Mouse (Mus musculus): Measurements from ENCODE around the gene Dclk2. TPM values are rescaled to one million over a fixed set of nuclear protein-coding genes. Genes with fewer than 3 reads are reported as not detected.
A peak's percentile ranks its signal among the peaks of the same experiment; 100 is the strongest.

Dclk2 gene
- polyA plus RNA-seq, 1 experiment from 2014 or later = 6.8 TPM

- H3K4me3 ChIP-seq = no peak overlapping the region
- no peaks in the 10 kb centered on the region for H3K36me3 ChIP-seq
- H3K27me3 ChIP-seq = no peaks in the 10 kb centered on the region
- no peak overlapping the region for H3K4me2 ChIP-seq
- WGBS = 66% methylated on average over 5 of the region's 5 CpGs
- peak overlapping the region; percentile 9 for H3K27ac ChIP-seq
- no peak overlapping the region for H3K9ac ChIP-seq
- no peak for ATAC-seq (ENCODE audit: borderline replicate concordance, extremely low read depth, low FRiP score, low TSS enrichment)
- H3K4me1 ChIP-seq = peaks cover 72% of the 10 kb centered on the region
- no peaks in the 10 kb centered on the region for H3K9me3 ChIP-seq
Observed at GRCm38 (mm10) chr3:86789752-86790151, 130.9 kb downstream of the Dclk2 start.

DNA sequence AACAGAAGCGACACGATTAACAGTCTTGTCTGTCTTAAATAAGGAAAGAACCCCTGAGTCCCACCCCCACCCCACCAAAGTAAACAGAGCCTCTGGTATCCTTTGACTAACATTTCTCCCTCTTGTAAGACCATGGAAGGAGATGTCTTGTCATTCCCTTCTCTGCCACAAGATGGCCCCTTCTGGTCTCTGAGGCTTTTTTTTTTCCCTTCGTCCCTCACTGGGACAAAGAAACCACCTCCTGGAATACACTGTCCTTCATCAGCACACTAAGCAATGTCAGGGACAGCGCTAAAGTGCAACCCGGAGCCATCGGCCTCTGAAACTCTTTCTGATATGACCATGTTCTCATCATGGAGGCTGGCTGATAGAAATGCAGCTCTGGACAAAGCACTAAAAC lies 131.9 kb downstream of the Dclk2 start:
- no peak for ATAC-seq (ENCODE audit: borderline replicate concordance, extremely low read depth, low FRiP score, low TSS enrichment)
- WGBS = 42% methylated on average over 6 of the region's 6 CpGs
- H3K27me3 ChIP-seq = no peaks in the 10 kb centered on the region
- peak overlapping the region; percentile 20; the same call in 1 of the 2 replicates for H3K4me2 ChIP-seq
- H3K9ac ChIP-seq = no peak overlapping the region
- peaks cover 70% of the 10 kb centered on the region for H3K4me1 ChIP-seq
- H3K36me3 ChIP-seq = no peaks in the 10 kb centered on the region
- no peak overlapping the region for H3K4me3 ChIP-seq
- H3K9me3 ChIP-seq = no peaks in the 10 kb centered on the region
- H3K27ac ChIP-seq = peak overlapping the region; percentile 9; the same call in 1 of the 2 replicates

- no peak overlapping the region for H3K9ac ChIP-seq
- H3K36me3 ChIP-seq = no peaks in the 10 kb centered on the region
- no peak for ATAC-seq (ENCODE audit: borderline replicate concordance, extremely low read depth, low FRiP score, low TSS enrichment)
- H3K4me2 ChIP-seq = peak overlapping the region; percentile 22; the same call in 1 of the 2 replicates
- WGBS = 65% methylated on average over 10 of the region's 10 CpGs
- H3K4me3 ChIP-seq = no peak overlapping the region
- peaks cover 63% of the 10 kb centered on the region for H3K4me1 ChIP-seq
- no peaks in the 10 kb centered on the region for H3K27me3 ChIP-seq
- no peaks in the 10 kb centered on the region for H3K9me3 ChIP-seq
- peak overlapping the region; percentile 69 for H3K27ac ChIP-seq
Observed at GRCm38 (mm10) chr3:86787423-86788123, 133.1 kb downstream of the Dclk2 start.

- H3K4me3 ChIP-seq = no peak overlapping the region
- H3K4me2 ChIP-seq = peak overlapping the region; percentile 22
- 23% methylated on average over 11 of the region's 11 CpGs for WGBS
- no peaks in the 10 kb centered on the region for H3K27me3 ChIP-seq
- H3K9me3 ChIP-seq = no peaks in the 10 kb centered on the region
- no peak overlapping the region for H3K9ac ChIP-seq
- peaks cover 63% of the 10 kb centered on the region for H3K4me1 ChIP-seq
- H3K27ac ChIP-seq = peak overlapping the region; percentile 69
- H3K36me3 ChIP-seq = no peaks in the 10 kb centered on the region
- peak; percentile 89 for ATAC-seq (ENCODE audit: borderline replicate concordance, extremely low read depth, low FRiP score, low TSS enrichment)
Observed at GRCm38 (mm10) chr3:86786845-86787351, 133.8 kb downstream of the Dclk2 start.

DNA sequence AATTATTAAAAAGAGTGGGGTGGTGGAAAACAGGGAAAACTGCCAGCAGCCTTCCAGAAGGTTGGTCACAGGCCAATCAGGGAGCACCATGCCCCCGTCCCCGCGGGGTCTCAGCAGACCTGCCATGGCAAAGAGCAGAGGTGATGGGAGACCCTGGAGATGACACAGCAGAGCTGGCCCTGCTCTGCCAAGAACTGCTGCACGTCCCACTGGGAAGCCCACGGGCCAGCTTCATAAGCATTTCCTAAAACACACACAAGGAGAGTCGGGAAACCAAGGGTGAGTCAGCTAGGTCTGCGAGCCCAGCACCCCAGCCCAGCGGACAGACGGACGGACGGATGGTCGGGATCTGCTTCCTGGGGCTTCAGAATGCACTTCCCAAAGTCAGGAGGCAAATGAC lies 134.4 kb downstream of the Dclk2 start:
- no peaks in the 10 kb centered on the region for H3K27me3 ChIP-seq
- no peak overlapping the region for H3K9ac ChIP-seq
- no peak for ATAC-seq (ENCODE audit: borderline replicate concordance, extremely low read depth, low FRiP score, low TSS enrichment)
- H3K4me3 ChIP-seq = no peak overlapping the region
- H3K4me2 ChIP-seq = peak overlapping the region; percentile 22; the same call in 1 of the 2 replicates
- 57% methylated on average over 12 of the region's 12 CpGs for WGBS
- H3K27ac ChIP-seq = peak overlapping the region; percentile 69
- H3K36me3 ChIP-seq = no peaks in the 10 kb centered on the region
- no peaks in the 10 kb centered on the region for H3K9me3 ChIP-seq
- H3K4me1 ChIP-seq = peaks cover 63% of the 10 kb centered on the region

DNA sequence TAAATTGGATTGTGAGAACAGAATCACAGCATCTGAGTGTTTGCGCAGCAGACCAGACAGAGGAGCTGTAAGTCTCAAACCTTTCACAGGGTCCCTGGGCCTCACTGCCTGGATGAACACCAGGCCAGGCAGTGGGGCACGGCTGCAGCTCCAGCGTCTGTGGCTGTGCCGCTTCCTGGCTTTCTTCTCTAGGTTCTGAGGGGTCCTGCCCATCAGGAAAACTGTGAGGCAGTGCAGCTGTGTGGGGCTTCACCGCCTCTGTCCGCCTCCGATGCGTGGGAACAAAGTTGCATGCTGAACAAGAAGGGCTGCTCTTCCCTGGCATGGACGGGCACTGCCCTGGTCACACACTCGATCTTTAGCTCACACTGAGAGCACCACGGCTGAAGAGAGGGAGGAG lies 135.7 kb downstream of the Dclk2 start:
- Histone ChIP-seq H3K4me1 (peaks cover 54% of the 10 kb centered on the region), H3K4me2 (no peak overlapping the region), H3K9ac (no peak overlapping the region), H3K4me3 (no peak overlapping the region), H3K27ac (no peak overlapping the region), H3K36me3 (no peaks in the 10 kb centered on the region), H3K27me3 (no peaks in the 10 kb centered on the region), H3K9me3 (no peaks in the 10 kb centered on the region)
- 54% methylated on average over 11 of the region's 11 CpGs for WGBS
- no peak for ATAC-seq (ENCODE audit: borderline replicate concordance, extremely low read depth, low FRiP score, low TSS enrichment)

- H3K27me3 ChIP-seq = no peaks in the 10 kb centered on the region
- no peak overlapping the region for H3K27ac ChIP-seq
- no peaks in the 10 kb centered on the region for H3K9me3 ChIP-seq
- H3K4me1 ChIP-seq = peaks cover 46% of the 10 kb centered on the region
- 92% methylated on average over 3 of the region's 3 CpGs for WGBS
- H3K4me3 ChIP-seq = no peak overlapping the region
- no peaks in the 10 kb centered on the region for H3K36me3 ChIP-seq
- no peak overlapping the region for H3K9ac ChIP-seq
- no peak overlapping the region for H3K4me2 ChIP-seq
- no peak for ATAC-seq (ENCODE audit: borderline replicate concordance, extremely low read depth, low FRiP score, low TSS enrichment)
Observed at GRCm38 (mm10) chr3:86784051-86784450, 136.6 kb downstream of the Dclk2 start.

- H3K36me3 ChIP-seq = no peaks in the 10 kb centered on the region
- no peaks in the 10 kb centered on the region for H3K9me3 ChIP-seq
- peak; percentile 40; the same call in 1 of the 2 replicates for ATAC-seq (ENCODE audit: borderline replicate concordance, extremely low read depth, low FRiP score, low TSS enrichment)
- no peak overlapping the region for H3K4me2 ChIP-seq
- H3K4me1 ChIP-seq = peaks cover 8% of the 10 kb centered on the region
- H3K9ac ChIP-seq = no peak overlapping the region
- WGBS = 56% methylated on average over 4 of the region's 4 CpGs
- no peak overlapping the region for H3K4me3 ChIP-seq
- H3K27ac ChIP-seq = no peak overlapping the region
- H3K27me3 ChIP-seq = no peaks in the 10 kb centered on the region
Observed at GRCm38 (mm10) chr3:86779704-86780103, 140.9 kb downstream of the Dclk2 start.

DNA sequence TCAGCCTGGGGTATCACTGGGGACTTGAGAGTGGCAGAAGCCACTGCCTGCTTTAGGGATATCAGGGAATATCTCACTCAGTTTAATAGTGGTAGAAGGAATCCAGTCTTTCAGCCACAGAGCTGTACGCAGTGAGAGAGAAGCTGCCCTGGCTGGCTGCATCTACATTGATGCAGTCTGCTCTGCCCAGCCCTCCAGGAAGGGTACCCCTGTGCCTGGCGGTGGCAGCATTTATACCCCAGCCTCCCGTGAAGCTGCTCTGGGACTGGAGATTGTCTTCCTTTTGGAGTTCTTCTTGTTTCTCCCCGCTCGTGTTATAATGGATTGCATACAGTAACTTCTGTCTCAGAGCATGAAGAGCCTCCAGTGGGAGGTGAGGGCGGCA lies 145.2 kb downstream of the Dclk2 start:
- H3K27ac ChIP-seq = peak overlapping the region; percentile 67; the same call in 1 of the 2 replicates
- no peak overlapping the region for H3K4me3 ChIP-seq
- no peaks in the 10 kb centered on the region for H3K27me3 ChIP-seq
- ATAC-seq (ENCODE audit: borderline replicate concordance, extremely low read depth, low FRiP score, low TSS enrichment) = peak; percentile 21; the same call in 1 of the 2 replicates
- H3K4me2 ChIP-seq = no peak overlapping the region
- no peaks in the 10 kb centered on the region for H3K36me3 ChIP-seq
- H3K4me1 ChIP-seq = peaks cover 11% of the 10 kb centered on the region
- H3K9ac ChIP-seq = no peak overlapping the region
- H3K9me3 ChIP-seq = no peaks in the 10 kb centered on the region
- 72% methylated on average over 6 of the region's 6 CpGs for WGBS

GRCm38 (mm10) chr3:86774566-86775443 lies 145.8 kb downstream of the Dclk2 start:
- no peaks in the 10 kb centered on the region for H3K9me3 ChIP-seq
- WGBS = 36% methylated on average over 14 of the region's 14 CpGs
- H3K4me1 ChIP-seq = peaks cover 11% of the 10 kb centered on the region
- H3K9ac ChIP-seq = no peak overlapping the region
- peak; percentile 78; the same call in 1 of the 2 replicates for ATAC-seq (ENCODE audit: borderline replicate concordance, extremely low read depth, low FRiP score, low TSS enrichment)
- no peaks in the 10 kb centered on the region for H3K27me3 ChIP-seq
- no peak overlapping the region for H3K4me3 ChIP-seq
- H3K27ac ChIP-seq = peak overlapping the region; percentile 67
- no peaks in the 10 kb centered on the region for H3K36me3 ChIP-seq
- H3K4me2 ChIP-seq = peak overlapping the region; percentile 26; the same call in 1 of the 2 replicates

DNA sequence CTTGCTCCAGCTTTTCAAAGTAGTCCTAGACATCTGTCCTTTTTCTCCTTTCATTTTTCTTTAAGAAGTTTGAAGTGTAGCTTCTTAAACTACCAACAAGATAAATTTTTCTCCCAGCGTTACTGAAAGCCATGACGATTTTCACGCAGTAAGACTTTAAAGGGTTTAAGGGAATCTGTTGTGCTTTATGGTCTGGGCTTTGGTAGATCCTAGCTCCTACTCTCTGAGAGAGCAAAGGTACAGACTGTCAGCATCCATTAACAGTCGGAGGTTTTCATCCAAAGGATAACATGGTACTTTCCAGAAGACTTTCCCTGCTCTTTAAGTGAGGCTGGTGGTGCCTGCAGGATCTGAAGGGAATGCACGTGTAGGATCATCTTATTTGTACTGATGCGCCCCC lies 151.7 kb downstream of the Dclk2 start:
- no peak overlapping the region for H3K27ac ChIP-seq
- H3K4me1 ChIP-seq = 0 out of 2 replicates have a peak, but pooled peaks cover 5% of the 10 kb centered on the region
- no peak overlapping the region for H3K9ac ChIP-seq
- H3K4me3 ChIP-seq = no peak overlapping the region
- no peaks in the 10 kb centered on the region for H3K36me3 ChIP-seq
- H3K27me3 ChIP-seq = no peaks in the 10 kb centered on the region
- H3K9me3 ChIP-seq = no peaks in the 10 kb centered on the region
- ATAC-seq (ENCODE audit: borderline replicate concordance, extremely low read depth, low FRiP score, low TSS enrichment) = no peak
- 58% methylated on average over 6 of the region's 6 CpGs for WGBS
- H3K4me2 ChIP-seq = no peak overlapping the region

GRCm38 (mm10) chr3:86768553-86768952 lies 152.1 kb downstream of the Dclk2 start:
- H3K27ac ChIP-seq = no peak overlapping the region
- H3K4me1 ChIP-seq = 0 out of 2 replicates have a peak, but pooled peaks cover 5% of the 10 kb centered on the region
- H3K9ac ChIP-seq = no peak overlapping the region
- 32% methylated on average over 8 of the region's 8 CpGs for WGBS
- H3K4me3 ChIP-seq = no peak overlapping the region
- H3K36me3 ChIP-seq = no peaks in the 10 kb centered on the region
- no peak for ATAC-seq (ENCODE audit: borderline replicate concordance, extremely low read depth, low FRiP score, low TSS enrichment)
- H3K27me3 ChIP-seq = no peaks in the 10 kb centered on the region
- H3K4me2 ChIP-seq = no peak overlapping the region
- no peaks in the 10 kb centered on the region for H3K9me3 ChIP-seq
